11 mouse cellular contexts compared by ENCODE assay signal in genomic region chr7:99311433-99311832, GRCm38 (mm10). TPM values are rescaled to one million over a fixed set of nuclear protein-coding genes. Genes with fewer than 3 reads are reported as not detected.
DNase-seq lines count a peak whose midpoint lies in the region; ATAC-seq lines count a peak whose summit lies in the region.
"Had no signal": no experiment of that assay in that cellular context is flagged by ENCODE, and none has a peak within 500 bp of the region (broad histone marks: within the 10 kb centered on the region; RNA-seq: fewer than 3 reads in every experiment).

No protein-coding gene starts in this region.

- peak; percentile 34; the same call in 1 of the 2 replicates for ATAC-seq in intestine, embryonic 15.5 days
- no peak; the same call in 1 of the 2 replicates for ATAC-seq in intestine, embryonic 16.5 days
- ATAC-seq in hindbrain, embryonic 11.5 days (ENCODE audit: low FRiP score): no peak
- ATAC-seq in midbrain, embryonic 12.5 days (ENCODE audit: low FRiP score, low read depth): no peak
- no peak for ATAC-seq in activated CD4-positive, CD25-positive, alpha-beta regulatory T cell, adult 4 months
- ATAC-seq in frontal cortex, adult (ENCODE audit: low TSS enrichment): no peak

- no peaks in the 10 kb centered on the region for H3K9me3 ChIP-seq in intestine, embryonic 15.5 days
- no peaks in the 10 kb centered on the region for H3K9me3 ChIP-seq in intestine, embryonic 16.5 days (ENCODE audit: control insufficient read depth, low read length)
- H3K9me3 ChIP-seq in hindbrain, embryonic 11.5 days (ENCODE audit: control insufficient read depth, low read length): no peaks in the 10 kb centered on the region
- H3K9me3 ChIP-seq in midbrain, embryonic 12.5 days: no peaks in the 10 kb centered on the region

- peak; percentile 59 for DNase-seq in CD4-positive helper T cell, adult 2 months (ENCODE audit: low read depth, low spot score)
- no peak for DNase-seq in hindbrain, embryonic 11.5 days (ENCODE audit: low spot score)
- DNase-seq in ovary, postnatal 10 days (ENCODE audit: low spot score): no peak
- DNase-seq: cerebellum, adult 9-10 months; lung, adult 2 months had no signal

- H3K27me3 ChIP-seq in intestine, embryonic 15.5 days (replicated peaks): no peaks in the 10 kb centered on the region
- no peaks in the 10 kb centered on the region for H3K27me3 ChIP-seq in intestine, embryonic 16.5 days (replicated peaks; ENCODE audit: control insufficient read depth, insufficient read depth, low read length)
- no peaks in the 10 kb centered on the region for H3K27me3 ChIP-seq in hindbrain, embryonic 11.5 days (ENCODE audit: control insufficient read depth, insufficient read depth, low read length)
- H3K27me3 ChIP-seq in midbrain, embryonic 12.5 days: peaks cover 56% of the 10 kb centered on the region

- no peak overlapping the region for H3K4me2 ChIP-seq in intestine, embryonic 15.5 days (replicated peaks)
- H3K4me2 ChIP-seq in intestine, embryonic 16.5 days (ENCODE audit: low read depth, low read length): no peak overlapping the region
- no peak overlapping the region for H3K4me2 ChIP-seq in hindbrain, embryonic 11.5 days (replicated peaks; ENCODE audit: low read depth, low read length)
- no peak overlapping the region for H3K4me2 ChIP-seq in midbrain, embryonic 12.5 days (replicated peaks)

- no peaks in the 10 kb centered on the region for H3K36me3 ChIP-seq in intestine, embryonic 15.5 days
- H3K36me3 ChIP-seq in intestine, embryonic 16.5 days (ENCODE audit: control insufficient read depth, insufficient read depth, low read length): no peaks in the 10 kb centered on the region
- no peaks in the 10 kb centered on the region for H3K36me3 ChIP-seq in hindbrain, embryonic 11.5 days (ENCODE audit: control insufficient read depth, insufficient read depth, low read length)
- H3K36me3 ChIP-seq in midbrain, embryonic 12.5 days: peaks cover 8% of the 10 kb centered on the region

- 39% methylated on average over 7 of the region's 7 CpGs for WGBS in intestine, embryonic 15.5 days
- 41% methylated on average over 7 of the region's 7 CpGs for WGBS in intestine, embryonic 16.5 days
- 56% methylated on average over 7 of the region's 7 CpGs for WGBS in hindbrain, embryonic 11.5 days
- 36% methylated on average over 7 of the region's 7 CpGs for WGBS in midbrain, embryonic 12.5 days

- H3K27ac ChIP-seq in intestine, embryonic 15.5 days: no peak overlapping the region
- no peak overlapping the region for H3K27ac ChIP-seq in intestine, embryonic 16.5 days (ENCODE audit: low read length)
- peak overlapping the region; percentile 88 for H3K27ac ChIP-seq in hindbrain, embryonic 11.5 days (ENCODE audit: low read depth, low read length)
- H3K27ac ChIP-seq in midbrain, embryonic 12.5 days (replicated peaks): peak overlapping the region; percentile 80
- H3K27ac ChIP-seq: layer of hippocampus, adult 2 months had no signal

- H3K4me1 ChIP-seq in intestine, embryonic 15.5 days (replicated peaks): peaks cover 8% of the 10 kb centered on the region; the same call in 1 of the 2 replicates
- H3K4me1 ChIP-seq in intestine, embryonic 16.5 days (ENCODE audit: control insufficient read depth, insufficient read depth, low read length): peaks cover 10% of the 10 kb centered on the region; the same call in 1 of the 2 replicates
- peaks cover 19% of the 10 kb centered on the region for H3K4me1 ChIP-seq in hindbrain, embryonic 11.5 days (replicated peaks; ENCODE audit: control insufficient read depth, insufficient read depth, low read length)
- peaks cover 49% of the 10 kb centered on the region for H3K4me1 ChIP-seq in midbrain, embryonic 12.5 days

- H3K9ac ChIP-seq in intestine, embryonic 15.5 days: no peak overlapping the region
- H3K9ac ChIP-seq in intestine, embryonic 16.5 days (ENCODE audit: low read depth, low read length): no peak overlapping the region
- H3K9ac ChIP-seq in hindbrain, embryonic 11.5 days (ENCODE audit: low read depth, low read length): no peak overlapping the region
- H3K9ac ChIP-seq in midbrain, embryonic 12.5 days (replicated peaks): 0 out of 2 replicates have a peak overlapping the region, but pooled peaks have one; percentile 1

- H3K4me3 ChIP-seq in intestine, embryonic 15.5 days (replicated peaks): no peak overlapping the region
- H3K4me3 ChIP-seq in intestine, embryonic 16.5 days (ENCODE audit: low read length): no peak overlapping the region
- H3K4me3 ChIP-seq in hindbrain, embryonic 11.5 days (ENCODE audit: low read depth, low read length): no peak overlapping the region
- no peak overlapping the region for H3K4me3 ChIP-seq in midbrain, embryonic 12.5 days
- H3K4me3 ChIP-seq: layer of hippocampus, adult 2 months had no signal

RNA-seq across cellular contexts. Expression of gene Serpinh1, which starts 41.6 kb away (rescaled TPM):
- polyA plus RNA-seq in intestine, embryonic 15.5 days (2015; fragmentation: Nextera tagmentation; extraction: Ambion mirVana): 1,021 and 1,056 TPM in 2 replicates
- 903 and 983 TPM in 2 replicates for polyA plus RNA-seq in intestine, embryonic 16.5 days (2015; fragmentation: Nextera tagmentation; extraction: Ambion mirVana)
- 245 and 269 TPM in 2 replicates for polyA plus RNA-seq in hindbrain, embryonic 11.5 days (2014; fragmentation: Nextera tagmentation; extraction: Ambion mirVana)
- polyA plus RNA-seq in midbrain, embryonic 12.5 days (2016; fragmentation: Nextera tagmentation; extraction: Ambion mirVana): 475 and 557 TPM in 2 replicates
- polyA plus RNA-seq in activated CD4-positive, CD25-positive, alpha-beta regulatory T cell, adult 4 months (2017; shearing (Covaris generic)): not detected

RNA-seq across cellular contexts. Expression of gene Map6, which starts 44.2 kb away (rescaled TPM):
- polyA plus RNA-seq in intestine, embryonic 15.5 days (2015; fragmentation: Nextera tagmentation; extraction: Ambion mirVana): 6.1 and 6.8 TPM in 2 replicates
- polyA plus RNA-seq in intestine, embryonic 16.5 days (2015; fragmentation: Nextera tagmentation; extraction: Ambion mirVana): 3.5 and 4.2 TPM in 2 replicates
- polyA plus RNA-seq in hindbrain, embryonic 11.5 days (2014; fragmentation: Nextera tagmentation; extraction: Ambion mirVana): 49.6 and 51.8 TPM in 2 replicates
- 87.5 and 98.6 TPM in 2 replicates for polyA plus RNA-seq in midbrain, embryonic 12.5 days (2016; fragmentation: Nextera tagmentation; extraction: Ambion mirVana)
- 1 to 10 TPM; 2.8 to 4.1 TPM for polyA plus RNA-seq in activated CD4-positive, CD25-positive, alpha-beta regulatory T cell, adult 4 months (2017; shearing (Covaris generic))

Comparison
In these comparisons a context has a peak if more than half of its experiments do, and no peak if none do; other contexts are left out.
1. H3K27ac ChIP-seq: peak in hindbrain, embryonic 11.5 days (single experiment) and midbrain, embryonic 12.5 days (single experiment); none in intestine, embryonic 15.5 days (single experiment) and intestine, embryonic 16.5 days (single experiment).
2. RNA of gene Serpinh1, which starts 41.6 kb away (polyA plus RNA-seq): 1,021 to 1,056 TPM in intestine, embryonic 15.5 days, 903 to 983 TPM in intestine, embryonic 16.5 days, 475 to 557 TPM in midbrain, embryonic 12.5 days and 245 to 269 TPM in hindbrain, embryonic 11.5 days; not detected in activated CD4-positive, CD25-positive, alpha-beta regulatory T cell, adult 4 months; every median in the first group is over 100 times any median in the second.